Mouse (Mus musculus) hindbrain, embryonic 13.5 days (tissue): ENCODE data around the gene Tdrkh. TPM values are rescaled to one million over a fixed set of nuclear protein-coding genes. Genes with fewer than 3 reads are reported as not detected.

Experiments used
- ATAC-seq: fragments of 200-750 bp; cut with Nextera tagmentation; 2 replicates; pipeline ENCODE4 v1.8.0; 2017; ENCODE audit warnings: moderate TSS enrichment; ENCODE audit not compliant: low FRiP score
- H3K27ac ChIP-seq: fragments of 300-500 bp; sonication (generic); 2 replicates; pipeline ENCODE4 v1.5.1; 2015; ENCODE audit warnings: inconsistent platforms, mild to moderate bottlenecking, moderate library complexity
- H3K27me3 ChIP-seq: fragments of 300-500 bp; sonication (generic); 2 replicates; pipeline ENCODE4 v1.6.1; 2015; ENCODE audit warnings: mild to moderate bottlenecking, inconsistent platforms
- H3K36me3 ChIP-seq: fragments of 300-500 bp; sonication (generic); 2 replicates; pipeline ENCODE4 v1.6.1; 2015; ENCODE audit warnings: mild to moderate bottlenecking, inconsistent platforms
- H3K4me1 ChIP-seq: fragments of 300-500 bp; sonication (generic); replicated peaks from 2 replicates; pipeline ENCODE4 v1.6.1; 2015; ENCODE audit warnings: inconsistent platforms
- H3K4me2 ChIP-seq: fragments of 300-500 bp; sonication (generic); 2 replicates; pipeline ENCODE4 v1.6.1; 2015; ENCODE audit warnings: inconsistent platforms, mild to moderate bottlenecking, moderate library complexity
- H3K4me3 ChIP-seq: fragments of 300-500 bp; sonication (generic); 2 replicates; pipeline ENCODE4 v1.5.1; 2015; ENCODE audit warnings: mild to moderate bottlenecking, inconsistent platforms
- H3K9ac ChIP-seq: fragments of 300-500 bp; sonication (generic); 2 replicates; pipeline ENCODE4 v1.6.1; 2015; ENCODE audit warnings: mild to moderate bottlenecking, inconsistent platforms
- H3K9me3 ChIP-seq: fragments of 300-500 bp; sonication (generic); 2 replicates; pipeline ENCODE4 v1.6.1; 2016; ENCODE audit warnings: inconsistent platforms
- WGBS: fragments of 180-500 bp; shearing (Covaris S2); methylation state at CpG from one replicate; pipeline ENCODE4 v1.1.7; 2015; 5-methylcytosine and 5-hydroxymethylcytosine counted together
- polyA plus RNA-seq: library from polyadenylated mRNA; unstranded; fragments of >200 nt; fragmentation: Nextera tagmentation; extraction: Ambion mirVana; gene quantifications from 2 replicates; pipeline ENCODE4 v1.2.1, GENCODE M21; 2015

The Tdrkh gene
- polyA plus RNA-seq = 58.8 and 59.7 TPM in 2 replicates

- 5% methylated on average over 52 of the region's 52 CpGs for WGBS
- ATAC-seq = peak; percentile 99
- H3K27me3 ChIP-seq = no peaks in the 10 kb centered on the region
These were observed at the start of gene Tdrkh for GRCm38 (mm10) chr3:94413031-94413679. Tdrkh (plus strand) TSS chr3:94413273.

GRCm38 (mm10) chr3:94363291-94364153 is 49.6 kb upstream of the Tdrkh start:
- Histone ChIP-seq H3K9me3 (no peaks in the 10 kb centered on the region), H3K4me1 (peaks cover 22% of the 10 kb centered on the region), H3K27me3 (peaks cover 27% of the 10 kb centered on the region), H3K36me3 (no peaks in the 10 kb centered on the region), H3K4me3 (peak overlapping the region; percentile 56), H3K4me2 (peak overlapping the region; percentile 82), H3K9ac (peak overlapping the region; percentile 90), H3K27ac (peak overlapping the region; percentile 44)
- 7% methylated on average over 74 of the region's 97 CpGs for WGBS
- ATAC-seq = peak; percentile 64

More at GRCm38 (mm10) chr3:94413031-94413679, at the start of gene Tdrkh:
- Histone ChIP-seq H3K9ac (peak within 1 kb of the TSS; percentile 78), H3K9me3 (no peaks in the 10 kb centered on the region), H3K4me1 (peaks cover 17% of the 10 kb centered on the region), H3K4me3 (peak within 1 kb of the TSS; percentile 59), H3K4me2 (peak within 1 kb of the TSS; percentile 89), H3K36me3 (no peaks in the 10 kb centered on the region), H3K27ac (peak within 1 kb of the TSS; percentile 88)

GRCm38 (mm10) chr3:94364154-94364526 is 48.9 kb upstream of the Tdrkh start:
- Histone ChIP-seq H3K4me2 (peak overlapping the region; percentile 82), H3K27me3 (peaks cover 27% of the 10 kb centered on the region), H3K36me3 (no peaks in the 10 kb centered on the region), H3K4me3 (peak overlapping the region; percentile 56), H3K9ac (peak overlapping the region; percentile 90), H3K4me1 (peaks cover 22% of the 10 kb centered on the region), H3K27ac (peak overlapping the region; percentile 44), H3K9me3 (no peaks in the 10 kb centered on the region)
- 4% methylated on average over 23 of the region's 23 CpGs for WGBS
- ATAC-seq = no peak; the same call in 1 of the 2 replicates

- H3K36me3 ChIP-seq = no peaks in the 10 kb centered on the region
- H3K4me2 ChIP-seq = no peak overlapping the region
- 24% methylated on average over 3 of the region's 3 CpGs for WGBS
- no peaks in the 10 kb centered on the region for H3K9me3 ChIP-seq
- H3K27ac ChIP-seq = no peak overlapping the region
- ATAC-seq = 0 out of 2 replicates have a peak, but pooled peaks have one; percentile 8
- peaks cover 27% of the 10 kb centered on the region for H3K27me3 ChIP-seq
- peaks cover 27% of the 10 kb centered on the region for H3K4me1 ChIP-seq
- no peak overlapping the region for H3K4me3 ChIP-seq
- H3K9ac ChIP-seq = no peak overlapping the region
These were observed 46.3 kb upstream of the Tdrkh start for GRCm38 (mm10) chr3:94366761-94367160.

GRCm38 (mm10) chr3:94367511-94367910 is 45.6 kb upstream of the Tdrkh start:
- no peak for ATAC-seq
- H3K4me3 ChIP-seq = no peak overlapping the region
- H3K4me1 ChIP-seq = peaks cover 26% of the 10 kb centered on the region
- 84% methylated on average over 6 of the region's 6 CpGs for WGBS
- H3K9me3 ChIP-seq = no peaks in the 10 kb centered on the region
- no peak overlapping the region for H3K27ac ChIP-seq
- peaks cover 20% of the 10 kb centered on the region for H3K27me3 ChIP-seq
- H3K9ac ChIP-seq = no peak overlapping the region
- no peak overlapping the region for H3K4me2 ChIP-seq
- H3K36me3 ChIP-seq = no peaks in the 10 kb centered on the region

GRCm38 (mm10) chr3:94368631-94369030 is 44.4 kb upstream of the Tdrkh start:
- Histone ChIP-seq H3K36me3 (no peaks in the 10 kb centered on the region), H3K4me3 (no peak overlapping the region), H3K4me1 (peaks cover 29% of the 10 kb centered on the region), H3K9me3 (no peaks in the 10 kb centered on the region), H3K27ac (no peak overlapping the region), H3K9ac (peak overlapping the region; percentile 5; the same call in 1 of the 2 replicates), H3K4me2 (no peak overlapping the region), H3K27me3 (peaks cover 23% of the 10 kb centered on the region)
- ATAC-seq = no peak
- 72% methylated on average over 6 of the region's 6 CpGs for WGBS

GRCm38 (mm10) chr3:94369709-94370108 is 43.4 kb upstream of the Tdrkh start:
- H3K27me3 ChIP-seq = peaks cover 30% of the 10 kb centered on the region
- H3K9me3 ChIP-seq = no peaks in the 10 kb centered on the region
- no peak for ATAC-seq
- no peaks in the 10 kb centered on the region for H3K36me3 ChIP-seq
- H3K27ac ChIP-seq = no peak overlapping the region
- H3K4me1 ChIP-seq = peaks cover 24% of the 10 kb centered on the region
- H3K4me3 ChIP-seq = no peak overlapping the region
- WGBS = 64% methylated on average over 2 of the region's 2 CpGs
- H3K4me2 ChIP-seq = no peak overlapping the region
- no peak overlapping the region for H3K9ac ChIP-seq

- Histone ChIP-seq H3K27me3 (peaks cover 19% of the 10 kb centered on the region), H3K4me1 (peaks cover 24% of the 10 kb centered on the region), H3K9ac (0 out of 2 replicates have a peak overlapping the region, but pooled peaks have one; percentile 1), H3K4me3 (peak overlapping the region; percentile 16), H3K9me3 (no peaks in the 10 kb centered on the region), H3K36me3 (no peaks in the 10 kb centered on the region), H3K27ac (no peak overlapping the region), H3K4me2 (peak overlapping the region; percentile 35)
- peak; percentile 40 for ATAC-seq
- WGBS = 6% methylated on average over 11 of the region's 11 CpGs
These were observed 41.4 kb upstream of the Tdrkh start for GRCm38 (mm10) chr3:94371637-94372036.

- ATAC-seq = 0 out of 2 replicates have a peak, but pooled peaks have one; percentile 5
- Histone ChIP-seq H3K27me3 (peaks cover 19% of the 10 kb centered on the region), H3K36me3 (no peaks in the 10 kb centered on the region), H3K4me1 (peaks cover 24% of the 10 kb centered on the region), H3K4me3 (no peak overlapping the region), H3K27ac (no peak overlapping the region), H3K4me2 (peak overlapping the region; percentile 35), H3K9ac (0 out of 2 replicates have a peak overlapping the region, but pooled peaks have one; percentile 1), H3K9me3 (no peaks in the 10 kb centered on the region)
- WGBS = 0% methylated on average over 3 of the region's 3 CpGs
These were observed 41.0 kb upstream of the Tdrkh start for GRCm38 (mm10) chr3:94372038-94372437.

GRCm38 (mm10) chr3:94372641-94373040 is 40.4 kb upstream of the Tdrkh start, which contains the start of gene Rorc:
Rorc (plus strand) TSS chr3:94372794.
- Histone ChIP-seq H3K27me3 (peaks cover 22% of the 10 kb centered on the region), H3K4me1 (peaks cover 24% of the 10 kb centered on the region), H3K4me2 (peak within 1 kb of the TSS; percentile 41), H3K9me3 (no peaks in the 10 kb centered on the region), H3K36me3 (no peaks in the 10 kb centered on the region), H3K27ac (no peak within 1 kb of the TSS), H3K4me3 (peak within 1 kb of the TSS; percentile 16), H3K9ac (peak within 1 kb of the TSS; percentile 43; the same call in 1 of the 2 replicates)
- WGBS = 9% methylated on average over 5 of the region's 5 CpGs
- no peak for ATAC-seq

GRCm38 (mm10) chr3:94373090-94373489 is 40.0 kb upstream of the Tdrkh start:
- H3K4me2 ChIP-seq = peak overlapping the region; percentile 41
- 1% methylated on average over 10 of the region's 10 CpGs for WGBS
- peaks cover 22% of the 10 kb centered on the region for H3K27me3 ChIP-seq
- H3K9ac ChIP-seq = 0 out of 2 replicates have a peak overlapping the region, but pooled peaks have one; percentile 43
- H3K36me3 ChIP-seq = no peaks in the 10 kb centered on the region
- peaks cover 24% of the 10 kb centered on the region for H3K4me1 ChIP-seq
- peak; percentile 18 for ATAC-seq
- no peaks in the 10 kb centered on the region for H3K9me3 ChIP-seq
- H3K27ac ChIP-seq = no peak overlapping the region
- no peak overlapping the region; the same call in 1 of the 2 replicates for H3K4me3 ChIP-seq

GRCm38 (mm10) chr3:94373597-94374011 is 39.5 kb upstream of the Tdrkh start:
- no peak overlapping the region for H3K4me3 ChIP-seq

More at GRCm38 (mm10) chr3:94373597-94374011, 39.5 kb upstream of the Tdrkh start:
- H3K27me3 ChIP-seq = peaks cover 22% of the 10 kb centered on the region
- WGBS = 1% methylated on average over 5 of the region's 5 CpGs
- H3K36me3 ChIP-seq = no peaks in the 10 kb centered on the region
- H3K27ac ChIP-seq = no peak overlapping the region
- ATAC-seq = peak; percentile 55
- H3K4me2 ChIP-seq = peak overlapping the region; percentile 41
- H3K9me3 ChIP-seq = no peaks in the 10 kb centered on the region
- H3K4me1 ChIP-seq = peaks cover 24% of the 10 kb centered on the region
- H3K9ac ChIP-seq = no peak overlapping the region; the same call in 1 of the 2 replicates
